Mouse (Mus musculus) neural tube, embryonic 11.5 days (tissue): Measurements from ENCODE around the gene Fam107b. TPM values are rescaled to one million over a fixed set of nuclear protein-coding genes. Genes with fewer than 3 reads are reported as not detected.

ENCODE experiments used
- ATAC-seq: fragments of 200-750 bp; cut with Nextera tagmentation; 2 replicates; pipeline ENCODE4 v1.8.0; 2017; ENCODE audit warnings: moderate number of reproducible peaks, mild to moderate bottlenecking, moderate TSS enrichment, moderate library complexity; ENCODE audit not compliant: insufficient read depth, low FRiP score, low TSS enrichment
- DNase-seq: peaks from one replicate; pipeline ENCODE4 v3.0.0-alpha.2; 2015; ENCODE audit warnings: low spot score
- H3K27ac ChIP-seq: fragments of 300-500 bp; sonication (generic); 2 replicates; pipeline ENCODE4 v1.5.1; 2014; ENCODE audit warnings: low read depth, mild to moderate bottlenecking, low read length
- H3K27me3 ChIP-seq: fragments of 300-500 bp; sonication (generic); 2 replicates; pipeline ENCODE4 v1.6.1; 2014; ENCODE audit warnings: mild to moderate bottlenecking, low read length, mixed read lengths; ENCODE audit not compliant: control insufficient read depth, insufficient read depth
- H3K36me3 ChIP-seq: fragments of 300-500 bp; sonication (generic); 2 replicates; pipeline ENCODE4 v1.6.1; 2014; ENCODE audit warnings: mild to moderate bottlenecking, low read length, moderate library complexity, mixed read lengths; ENCODE audit not compliant: control insufficient read depth, insufficient read depth
- H3K4me1 ChIP-seq: fragments of 300-500 bp; sonication (generic); 2 replicates; pipeline ENCODE4 v1.6.1; 2014; ENCODE audit warnings: low read length, mixed read lengths; ENCODE audit not compliant: control insufficient read depth, insufficient read depth
- H3K4me2 ChIP-seq: fragments of 300-500 bp; sonication (generic); 2 replicates; pipeline ENCODE4 v1.6.1; 2014; ENCODE audit warnings: low read depth, mild to moderate bottlenecking, moderate library complexity
- H3K4me3 ChIP-seq: fragments of 300-500 bp; sonication (generic); 2 replicates; pipeline ENCODE4 v1.5.1; 2014; ENCODE audit warnings: low read depth, low read length
- H3K9ac ChIP-seq: fragments of 300-500 bp; sonication (generic); 2 replicates; pipeline ENCODE4 v1.6.1; 2014; ENCODE audit warnings: mild to moderate bottlenecking, low read length
- H3K9me3 ChIP-seq: fragments of 300-500 bp; sonication (generic); 2 replicates; pipeline ENCODE4 v1.6.1; 2016; ENCODE audit warnings: low read length; ENCODE audit not compliant: control insufficient read depth
- WGBS: fragments of 180-500 bp; shearing (Covaris S2); extraction: QIAGEN DNeasy Blood & Tissue Kit; methylation state at CpG from one replicate; pipeline ENCODE4 v1.1.7; 2014; 5-methylcytosine and 5-hydroxymethylcytosine counted together
- polyA plus RNA-seq: library from polyadenylated mRNA; unstranded; fragments of >200 nt; fragmentation: Nextera tagmentation; extraction: Ambion mirVana; gene quantifications from 2 replicates; pipeline ENCODE4 v1.2.1, GENCODE M21; 2014

The Fam107b gene
- polyA plus RNA-seq, 1 experiment from 2014 or later: 64.4 TPM

DNA sequence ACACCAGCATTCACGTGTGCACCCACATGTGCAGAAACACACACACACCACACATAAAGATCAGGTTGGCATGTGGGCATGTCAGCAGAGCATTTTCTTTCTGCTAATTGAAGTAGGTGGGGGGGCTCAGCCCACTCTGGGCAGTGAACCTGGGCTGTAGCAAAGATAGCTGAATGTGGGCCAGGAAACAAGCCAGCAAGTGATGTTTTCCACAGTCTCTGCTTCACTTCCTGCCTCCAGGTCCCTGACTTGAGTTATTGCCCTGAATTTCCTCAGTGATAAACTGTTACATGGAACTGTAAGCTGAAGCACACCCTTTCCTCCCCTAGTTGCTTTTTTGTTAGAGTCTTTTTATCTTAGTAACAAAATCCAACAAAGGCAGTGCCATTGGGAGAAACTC, 6.1 kb downstream of the Fam107b start:
- Histone ChIP-seq H3K4me2 (no peak overlapping the region), H3K9ac (no peak overlapping the region), H3K27me3 (no peaks in the 10 kb centered on the region), H3K9me3 (no peaks in the 10 kb centered on the region), H3K36me3 (no peaks in the 10 kb centered on the region), H3K4me1 (no peaks in the 10 kb centered on the region), H3K4me3 (no peak overlapping the region), H3K27ac (no peak overlapping the region)
- DNase-seq (no peak), ATAC-seq (no peak)
- 89% methylated on average over 1 of the region's 1 CpGs for WGBS

- no peak overlapping the region for H3K27ac ChIP-seq
- H3K27me3 ChIP-seq: no peaks in the 10 kb centered on the region
- DNase-seq (no peak), ATAC-seq (no peak)
- 81% methylated on average over 1 of the region's 1 CpGs for WGBS
- no peak overlapping the region for H3K4me3 ChIP-seq
- no peak overlapping the region for H3K4me2 ChIP-seq
- H3K4me1 ChIP-seq: no peaks in the 10 kb centered on the region
- no peaks in the 10 kb centered on the region for H3K36me3 ChIP-seq
- no peaks in the 10 kb centered on the region for H3K9me3 ChIP-seq
- no peak overlapping the region for H3K9ac ChIP-seq
These were observed 6.9 kb downstream of the Fam107b start for GRCm38 (mm10) chr2:3577216-3577615.

DNA sequence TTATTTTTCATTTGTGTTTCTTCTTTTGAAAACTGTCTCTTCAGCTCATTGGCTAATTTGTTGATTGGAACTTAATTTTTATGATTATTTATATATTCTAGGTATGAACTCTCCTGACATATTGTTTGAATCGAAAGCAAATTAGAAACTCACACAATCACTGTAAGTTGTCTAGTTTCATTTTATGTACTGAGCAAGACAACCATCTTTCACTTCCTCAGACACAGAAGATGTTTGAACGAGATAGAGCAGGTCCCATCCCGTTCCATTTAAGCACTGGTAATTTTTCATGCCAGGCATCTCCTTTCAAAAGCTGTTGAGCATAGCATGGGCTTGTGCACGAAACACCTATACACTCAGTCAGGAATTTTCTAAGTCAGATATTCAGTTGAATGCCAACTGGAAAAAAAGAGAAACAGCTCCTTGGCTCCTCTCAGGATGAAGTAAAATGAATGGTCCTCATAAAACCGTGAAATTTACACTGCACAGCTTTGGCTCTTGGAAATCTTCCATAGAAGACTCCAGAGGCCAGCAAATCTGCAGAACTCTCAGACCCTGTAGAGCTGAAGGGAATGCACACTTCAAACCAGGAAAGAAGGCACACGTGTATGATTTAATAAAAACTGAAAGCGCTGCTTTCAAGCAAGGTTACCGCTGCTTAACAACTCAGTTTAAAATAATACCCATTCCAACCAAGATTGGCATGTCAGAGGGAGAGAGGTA, 8.1 kb downstream of the Fam107b start:
- 83% methylated on average over 8 of the region's 8 CpGs for WGBS
- Histone ChIP-seq H3K27me3 (no peaks in the 10 kb centered on the region), H3K36me3 (no peaks in the 10 kb centered on the region), H3K9ac (no peak overlapping the region), H3K4me3 (no peak overlapping the region), H3K27ac (no peak overlapping the region), H3K4me1 (no peaks in the 10 kb centered on the region), H3K9me3 (no peaks in the 10 kb centered on the region), H3K4me2 (no peak overlapping the region)
- ATAC-seq (no peak), DNase-seq (no peak)

DNA sequence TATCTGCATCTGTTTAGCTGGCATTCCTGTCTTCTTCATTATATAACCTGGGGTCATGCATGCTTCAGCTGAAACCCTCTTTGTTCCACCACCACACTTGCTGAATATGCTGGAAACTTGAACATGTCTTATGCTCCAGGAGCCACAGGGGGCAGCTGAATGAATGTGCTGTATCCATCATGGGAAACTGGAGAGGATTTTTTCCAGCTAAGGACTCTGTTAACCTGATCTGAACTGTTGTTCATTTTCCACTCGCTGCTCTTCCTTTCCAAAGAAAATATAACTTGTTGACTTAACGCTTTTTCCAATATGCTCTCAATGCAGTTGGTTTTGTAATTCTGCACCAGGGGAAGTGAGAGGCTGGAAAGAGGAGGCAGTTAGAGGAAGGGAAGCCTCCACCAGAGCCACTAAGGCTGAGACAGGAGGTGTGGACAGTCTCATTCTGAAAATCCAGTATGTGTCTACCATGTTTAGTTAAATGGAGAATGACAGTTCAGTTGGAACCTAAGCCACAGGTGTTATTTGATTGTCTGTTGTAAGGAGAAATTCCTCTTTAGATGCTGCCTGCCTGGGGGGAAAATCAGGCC, 9.1 kb downstream of the Fam107b start:
- Histone ChIP-seq H3K9me3 (no peaks in the 10 kb centered on the region), H3K4me3 (no peak overlapping the region), H3K36me3 (no peaks in the 10 kb centered on the region), H3K4me2 (no peak overlapping the region), H3K27me3 (no peaks in the 10 kb centered on the region), H3K4me1 (no peaks in the 10 kb centered on the region), H3K9ac (no peak overlapping the region), H3K27ac (no peak overlapping the region)
- WGBS: 76% methylated on average over 2 of the region's 2 CpGs
- no peak for ATAC-seq
- DNase-seq: peak; percentile 14

- 57% methylated on average over 2 of the region's 2 CpGs for WGBS
- DNase-seq (no peak), ATAC-seq (no peak)
- Histone ChIP-seq H3K9ac (no peak overlapping the region), H3K27me3 (no peaks in the 10 kb centered on the region), H3K4me1 (no peaks in the 10 kb centered on the region), H3K36me3 (no peaks in the 10 kb centered on the region), H3K4me3 (no peak overlapping the region), H3K9me3 (no peaks in the 10 kb centered on the region), H3K4me2 (no peak overlapping the region), H3K27ac (no peak overlapping the region)
These were observed 12.5 kb downstream of the Fam107b start for GRCm38 (mm10) chr2:3582830-3583229.

GRCm38 (mm10) chr2:3585231-3585783, 15.0 kb downstream of the Fam107b start:
- DNase-seq: no peak
- Histone ChIP-seq H3K9me3 (no peaks in the 10 kb centered on the region), H3K36me3 (no peaks in the 10 kb centered on the region), H3K9ac (no peak overlapping the region), H3K4me2 (no peak overlapping the region), H3K4me3 (no peak overlapping the region), H3K27me3 (no peaks in the 10 kb centered on the region), H3K4me1 (no peaks in the 10 kb centered on the region), H3K27ac (no peak overlapping the region)
- 89% methylated on average over 3 of the region's 3 CpGs for WGBS
- no peak for ATAC-seq

GRCm38 (mm10) chr2:3590086-3590915, 20.0 kb downstream of the Fam107b start:
- Histone ChIP-seq H3K4me3 (no peak overlapping the region), H3K9me3 (no peaks in the 10 kb centered on the region), H3K9ac (no peak overlapping the region), H3K4me2 (no peak overlapping the region), H3K27me3 (no peaks in the 10 kb centered on the region), H3K4me1 (no peaks in the 10 kb centered on the region), H3K36me3 (no peaks in the 10 kb centered on the region), H3K27ac (no peak overlapping the region)
- DNase-seq: no peak
- no peak for ATAC-seq
- WGBS: 86% methylated on average over 6 of the region's 6 CpGs

GRCm38 (mm10) chr2:3590916-3591197, 20.6 kb downstream of the Fam107b start:
- DNase-seq (no peak), ATAC-seq (no peak)
- no peak overlapping the region for H3K9ac ChIP-seq
- H3K27ac ChIP-seq: no peak overlapping the region
- H3K4me3 ChIP-seq: no peak overlapping the region
- H3K27me3 ChIP-seq: no peaks in the 10 kb centered on the region
- no peaks in the 10 kb centered on the region for H3K4me1 ChIP-seq
- WGBS: 91% methylated on average over 1 of the region's 1 CpGs
- no peaks in the 10 kb centered on the region for H3K36me3 ChIP-seq
- no peak overlapping the region for H3K4me2 ChIP-seq
- H3K9me3 ChIP-seq: no peaks in the 10 kb centered on the region
